Mouse (Mus musculus) ES-E14 (cell line): ENCODE measurements around the gene Hist1h4d. TPM values are rescaled to one million over a fixed set of nuclear protein-coding genes. Genes with fewer than 3 reads are reported as not detected.
"Not testable (repeated sequence)": the region's sequence is repeated elsewhere in the genome, so short reads cannot be mapped to it uniquely, and the experiment has no call there.

Experiments
- DNase-seq: peaks from one replicate; pipeline ENCODE4 v3.0.0-alpha.2; 2013; ENCODE audit warnings: low read depth, low spot score
- H3K27ac ChIP-seq: 2 replicates; pipeline ENCODE4 v1.5.1; 2012; ENCODE audit warnings: low read depth, mild to moderate bottlenecking, low read length, moderate library complexity, mixed read lengths; ENCODE audit not compliant: poor library complexity, insufficient read depth, severe bottlenecking
- H3K36me3 ChIP-seq: 2 replicates; pipeline ENCODE4 v1.6.1; 2012; ENCODE audit warnings: mild to moderate bottlenecking, low read length, moderate library complexity, mixed read lengths; ENCODE audit not compliant: control insufficient read depth, poor library complexity, insufficient read depth, severe bottlenecking
- H3K4me1 ChIP-seq, 2 experiments: fragments of 150-350 bp in 1 of 2; sonication (generic) in 1 of 2; 2 replicates each; pipeline ENCODE4 v1.6.1; 2012; ENCODE audit warnings: low read length in 2 of 2, mild to moderate bottlenecking in 1 of 2, mixed read lengths in 1 of 2; ENCODE audit not compliant: control insufficient read depth in 2 of 2, insufficient read depth in 2 of 2, poor library complexity in 1 of 2
- H3K4me3 ChIP-seq, 2 experiments: fragments of 150-350 bp in 1 of 2; sonication (generic) in 1 of 2; 2 replicates each; pipeline ENCODE4 v1.5.1; 2012; ENCODE audit warnings: low read length in 2 of 2, low read depth in 1 of 2, mild to moderate bottlenecking in 1 of 2, mixed read lengths in 1 of 2; ENCODE audit not compliant: insufficient read depth in 1 of 2, poor library complexity in 1 of 2, severe bottlenecking in 1 of 2
- H3K9ac ChIP-seq: 2 replicates; pipeline ENCODE4 v1.6.1; 2012; ENCODE audit warnings: low read depth, mild to moderate bottlenecking, low read length, mixed read lengths; ENCODE audit not compliant: poor library complexity, insufficient read depth, severe bottlenecking
- H3K9me3 ChIP-seq: fragments of 150-350 bp; sonication (generic); 2 replicates; pipeline ENCODE4 v1.6.1; 2012; ENCODE audit warnings: low read depth, mild to moderate bottlenecking, low read length; ENCODE audit not compliant: control insufficient read depth, insufficient read depth
- CHD2 ChIP-seq: IDR thresholded peaks from 2 replicates; pipeline ENCODE4 v1.6.1; 2014; ENCODE audit warnings: mild to moderate bottlenecking, low read depth, low read length, inconsistent platforms
- HCFC1 ChIP-seq: IDR thresholded peaks from 2 replicates; pipeline ENCODE4 v1.6.1; 2012; ENCODE audit warnings: low read length, inconsistent platforms, borderline replicate concordance; ENCODE audit not compliant: insufficient read depth
- MAFK ChIP-seq: IDR thresholded peaks from 2 replicates; pipeline ENCODE4 v1.6.1; 2014; ENCODE audit warnings: mild to moderate bottlenecking, low read depth, low read length, inconsistent platforms; ENCODE audit not compliant: insufficient read depth
- ZC3H11A ChIP-seq: IDR thresholded peaks from 2 replicates; pipeline ENCODE4 v1.6.1; 2012; ENCODE audit warnings: low read depth, mild to moderate bottlenecking, inconsistent platforms, low read length, borderline replicate concordance
- ZNF384 ChIP-seq: IDR thresholded peaks from 2 replicates; pipeline ENCODE4 v1.6.1; 2012; ENCODE audit warnings: low read depth, low read length, inconsistent platforms
- in situ Hi-C, 2 experiments: fragments of 600-800 bp; cut with MboI; formaldehyde crosslinking; loops; one replicate each; pipeline ENCODE4 v1.15.1; 2025; ENCODE audit warnings: low sequenced_read_pairs in 2 of 2, inconsistent platforms in 1 of 2; ENCODE audit not compliant: unreplicated experiment in 2 of 2
- total RNA-seq: library from RNA; depleted of rRNA; stranded (reverse); fragments of 300-350 nt; gene quantifications from 2 replicates; pipeline ENCODE4 v1.2.3, GENCODE M21; 2012

Gene Hist1h4d
- total RNA-seq, 1 experiment = 869 TPM

DNA sequence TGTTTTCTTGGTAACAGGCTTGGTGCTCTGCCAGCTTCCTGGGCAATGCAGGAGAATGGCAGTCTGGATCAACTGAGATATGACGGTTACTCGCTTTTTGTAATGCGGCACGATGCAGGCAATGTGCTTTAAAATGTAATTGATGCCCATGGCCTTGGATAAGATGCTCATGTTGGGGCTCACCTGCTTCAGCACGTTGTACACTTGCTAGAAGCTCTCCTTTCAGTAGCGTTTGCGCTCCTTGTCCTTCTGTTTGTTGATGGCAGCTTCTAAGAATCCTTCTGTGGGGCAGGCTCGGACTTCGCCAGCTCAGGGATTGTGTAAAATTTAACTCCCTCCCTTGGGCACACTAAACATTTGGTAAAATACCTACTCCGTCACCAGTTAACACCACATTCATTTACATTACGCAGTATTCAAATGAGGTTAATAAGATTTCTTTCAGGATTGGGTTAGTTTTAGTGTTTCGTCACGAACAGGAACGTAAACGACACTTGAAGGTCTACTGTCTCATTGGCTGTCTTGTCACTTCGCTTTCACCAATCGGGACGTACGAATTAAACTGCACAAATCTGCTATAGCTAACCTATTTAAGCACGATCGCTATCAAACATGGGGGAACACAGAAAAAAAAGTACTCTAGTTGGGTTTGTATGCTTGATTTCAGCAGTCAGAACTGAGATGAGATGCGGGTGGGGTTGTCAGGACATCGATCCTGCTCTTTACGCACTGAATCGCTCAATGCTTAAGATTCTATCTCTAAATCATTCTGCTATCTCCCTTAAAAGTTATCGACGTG, 39.5 kb downstream of the Hist1h4d start, which contains the start of gene Hist1h2be:
Hist1h2be (minus strand) TSS at position 392 of the 799 bp plus-strand sequence.
- peak within 1 kb of the TSS; percentile 68; the same call in 1 of the 2 replicates for H3K27ac ChIP-seq
- H3K36me3 ChIP-seq = no peaks in the 10 kb centered on the region
- TF ChIP-seq ZNF384 (no peak), HCFC1 (no peak), MAFK (no peak), CHD2 (no peak; the same call in 1 of the 2 replicates), ZC3H11A (no peak)
- H3K9me3 ChIP-seq = no peaks in the 10 kb centered on the region
- peak; percentile 76 for DNase-seq
- no peaks in the 10 kb centered on the region for H3K4me1 ChIP-seq
- H3K4me3 ChIP-seq = peak within 1 kb of the TSS; percentile 66 to 77
- peak within 1 kb of the TSS; percentile 76 for H3K9ac ChIP-seq
- in situ Hi-C loops = no loop called here

DNA sequence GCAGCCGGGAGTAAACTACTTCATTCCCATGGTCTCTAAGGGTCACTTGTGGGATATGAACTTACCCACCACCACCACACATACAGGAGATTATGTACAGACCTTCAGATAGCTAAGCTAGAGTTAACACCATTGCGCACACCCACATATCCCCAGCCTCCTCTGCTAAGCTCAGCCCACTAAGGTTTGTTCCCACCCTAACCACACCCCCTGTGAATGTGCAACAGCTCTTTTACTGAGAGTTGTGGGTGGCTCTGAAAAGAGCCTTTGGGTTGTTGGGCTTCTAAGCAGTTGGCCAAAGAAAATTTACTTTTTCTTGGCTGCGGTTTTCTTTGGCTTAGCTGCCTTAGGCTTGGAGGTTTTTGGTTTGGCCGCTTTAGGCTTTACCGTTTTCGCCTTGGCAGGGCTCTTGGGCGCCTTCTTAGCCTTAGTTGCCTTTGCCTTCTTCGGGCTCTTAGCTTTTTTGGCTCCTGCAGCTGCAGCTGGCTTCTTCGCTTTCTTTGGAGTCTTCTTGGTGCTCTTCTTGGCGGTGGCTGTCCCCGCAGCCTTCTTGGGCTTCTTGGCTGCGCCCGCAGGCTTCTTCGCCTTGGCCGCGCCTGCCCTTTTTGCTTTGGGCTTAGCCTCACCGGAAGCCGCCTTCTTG, 40.3 kb downstream of the Hist1h4d start:
- peak overlapping the region; percentile 76 for H3K9ac ChIP-seq
- H3K4me3 ChIP-seq = peak overlapping the region; percentile 66 to 77
- peak; percentile 77 for DNase-seq
- in situ Hi-C loops = no loop called here
- TF ChIP-seq CHD2 (peak; percentile 50; the same call in 1 of the 2 replicates), HCFC1 (no peak)
- no peaks in the 10 kb centered on the region for H3K9me3 ChIP-seq
- no peaks in the 10 kb centered on the region for H3K4me1 ChIP-seq
- peak overlapping the region; percentile 68; the same call in 1 of the 2 replicates for H3K27ac ChIP-seq
- no peaks in the 10 kb centered on the region for H3K36me3 ChIP-seq

- peak within 1 kb of the TSS; percentile 68; the same call in 1 of the 2 replicates for H3K27ac ChIP-seq
- peak within 1 kb of the TSS; percentile 66 to 77 for H3K4me3 ChIP-seq
- in situ Hi-C loops = not testable (repeated sequence)
Observed at GRCm38 (mm10) chr13:23622175-23622671, 40.8 kb downstream of the Hist1h4d start, which contains the start of gene Hist1h1e. Gene Hist1h1e (minus strand): TSS chr13:23622558.

DNA sequence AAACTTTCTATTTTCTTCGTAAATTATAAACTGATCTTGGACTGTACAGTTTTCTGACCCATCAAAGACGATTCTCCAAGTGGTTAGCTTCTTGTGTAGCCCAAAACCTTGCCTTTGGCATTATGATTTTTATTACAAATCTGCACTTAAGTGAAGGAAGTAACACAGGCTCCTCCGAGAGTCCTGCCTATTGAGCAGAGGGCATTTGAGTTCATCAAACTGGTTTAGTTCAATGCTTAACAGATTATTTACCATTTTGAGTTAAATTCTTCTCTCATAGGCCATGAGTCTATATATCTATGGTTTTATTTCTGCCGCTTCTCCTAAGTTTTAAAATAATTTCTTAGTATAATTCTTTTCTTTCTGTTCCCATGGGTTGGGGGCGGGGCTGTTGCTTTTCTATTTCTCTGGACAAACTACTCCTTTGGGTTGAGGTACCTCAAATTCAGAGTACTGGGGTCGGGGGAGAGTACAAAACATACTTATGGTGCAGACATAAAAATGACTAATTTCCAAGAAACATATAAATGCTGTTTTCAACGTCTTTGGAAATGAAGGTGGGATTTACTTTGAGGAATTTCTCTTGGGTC, 41.6 kb downstream of the Hist1h4d start:
- Histone ChIP-seq H3K4me1 (no peaks in the 10 kb centered on the region), H3K9ac (no peak overlapping the region), H3K36me3 (no peaks in the 10 kb centered on the region), H3K27ac (no peak overlapping the region), H3K9me3 (no peaks in the 10 kb centered on the region), H3K4me3 (peak overlapping the region; percentile 66 to 77; a peak in 3 of 4 replicates)
- TF ChIP-seq CHD2 (no peak), ZC3H11A (no peak)
- DNase-seq = no peak
- in situ Hi-C loops = no loop called here

More at GRCm38 (mm10) chr13:23622175-23622671, 40.8 kb downstream of the Hist1h4d start, which contains the start of gene Hist1h1e:
- H3K9ac ChIP-seq = peak within 1 kb of the TSS; percentile 76
- peak; percentile 36 for DNase-seq
- not testable (repeated sequence) for H3K9me3 ChIP-seq, H3K36me3 ChIP-seq, H3K4me1 ChIP-seq
